Mouse (Mus musculus) R1 (cell line): ENCODE results near the gene Hspa1l.
"Not testable (repeated sequence)": the region's sequence is repeated elsewhere in the genome, so short reads cannot be mapped to it uniquely, and the experiment has no call there.

Experiments
- DNase-seq: peaks from one replicate; pipeline ENCODE4 v3.0.0-alpha.2; 2018; ENCODE audit warnings: low read depth, low spot score

The Hspa1l gene

GRCm38 (mm10) chr17:34950514-34951455 lies 21.7 kb upstream of the Hspa1l start:
- peak; percentile 88 for DNase-seq

DNA sequence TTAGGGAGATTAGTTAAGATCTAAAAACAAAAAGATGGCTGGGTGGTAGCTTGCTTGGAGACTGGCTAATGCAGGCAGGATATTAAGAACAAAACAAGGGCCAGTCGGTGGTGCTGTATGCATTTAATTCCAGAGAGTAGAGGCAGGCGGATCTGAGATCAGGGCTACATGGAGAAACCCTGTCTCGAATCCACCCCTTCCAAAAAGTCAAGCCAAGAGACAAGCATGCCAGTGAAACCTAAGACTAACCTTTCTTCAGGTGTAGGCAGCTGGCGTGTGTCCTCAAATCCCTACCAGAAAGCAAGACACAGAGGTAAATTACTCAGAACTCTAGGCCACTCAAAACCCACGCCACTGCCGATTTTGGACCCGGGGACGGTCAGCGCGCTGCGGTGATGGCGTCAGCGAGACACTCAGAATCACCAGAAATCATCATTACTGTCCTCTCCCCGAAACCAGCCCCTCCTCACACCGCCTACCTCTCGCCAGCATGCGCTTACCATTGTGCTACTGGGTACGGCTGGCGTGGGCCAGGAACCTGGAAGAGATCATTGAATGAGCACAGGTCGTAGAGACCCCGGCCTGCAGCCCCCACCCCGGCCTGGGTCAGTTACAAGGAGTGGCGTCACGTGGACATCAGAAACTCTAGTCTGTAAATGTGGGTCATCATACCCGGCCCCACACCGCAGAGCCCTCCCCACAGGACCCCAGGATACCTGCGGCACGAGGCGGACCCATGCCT lies 20.7 kb upstream of the Hspa1l start:
- DNase-seq = no peak

- DNase-seq = peak; percentile 88
Observed at GRCm38 (mm10) chr17:34952378-34953040, 20.0 kb upstream of the Hspa1l start.

DNA sequence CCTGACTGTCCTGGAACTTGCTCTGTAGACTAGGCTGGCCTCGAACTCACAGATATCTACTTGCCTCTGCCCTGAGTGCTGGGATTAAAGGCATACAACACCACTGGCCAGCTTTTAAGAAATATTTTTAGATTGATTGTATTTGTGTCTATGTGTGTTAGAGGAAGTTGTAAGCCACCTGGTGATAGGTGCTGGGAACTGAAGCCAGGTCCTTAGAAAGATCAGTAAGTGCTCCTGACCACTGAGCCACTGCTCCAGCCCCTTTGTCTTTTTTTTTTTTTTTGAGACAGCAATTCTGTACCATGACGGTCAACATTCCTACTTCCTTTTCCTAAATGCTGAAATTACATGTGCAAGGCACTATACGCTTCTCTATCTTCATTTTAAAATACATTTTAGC lies 19.2 kb upstream of the Hspa1l start:
- peak; percentile 67 for DNase-seq

DNA sequence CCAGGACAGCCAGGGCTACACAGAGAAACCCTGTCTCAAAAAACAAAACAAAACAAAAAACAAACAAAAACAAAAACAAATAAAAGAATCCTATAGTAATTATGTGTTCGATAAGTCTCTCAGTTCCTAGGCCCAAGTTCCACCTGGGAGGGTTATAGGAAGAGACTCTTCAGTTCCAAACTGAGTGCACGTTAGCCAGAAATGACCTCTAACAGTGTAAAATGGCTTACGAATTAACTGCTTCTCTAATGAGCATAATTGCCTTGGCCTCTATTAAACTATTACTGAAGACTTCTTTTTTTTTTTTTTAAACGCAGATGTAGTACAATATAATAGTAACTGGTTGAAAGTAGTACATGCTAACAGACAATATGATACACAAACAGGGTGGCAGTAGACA lies 18.6 kb upstream of the Hspa1l start:
- no peak for DNase-seq

DNA sequence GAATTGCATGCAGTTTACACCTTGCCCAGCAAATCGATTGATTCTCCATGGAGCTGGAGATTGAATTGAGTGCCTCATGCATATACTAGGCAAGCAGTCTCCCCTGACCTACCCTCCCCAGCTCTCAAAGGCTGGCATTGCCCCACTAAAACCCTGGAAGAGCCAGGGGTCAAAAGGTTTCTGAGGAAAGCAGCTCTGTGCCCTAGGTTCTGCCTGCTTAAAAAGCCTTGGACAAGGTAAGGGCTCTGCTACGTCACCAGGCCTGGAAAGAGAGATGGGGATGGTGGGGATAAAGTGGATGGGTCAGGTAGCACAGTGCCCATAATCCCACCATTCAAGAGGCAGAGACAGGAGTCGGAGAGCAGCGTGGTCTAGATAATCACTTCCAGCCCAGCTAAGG lies 17.7 kb upstream of the Hspa1l start:
- no peak for DNase-seq

DNA sequence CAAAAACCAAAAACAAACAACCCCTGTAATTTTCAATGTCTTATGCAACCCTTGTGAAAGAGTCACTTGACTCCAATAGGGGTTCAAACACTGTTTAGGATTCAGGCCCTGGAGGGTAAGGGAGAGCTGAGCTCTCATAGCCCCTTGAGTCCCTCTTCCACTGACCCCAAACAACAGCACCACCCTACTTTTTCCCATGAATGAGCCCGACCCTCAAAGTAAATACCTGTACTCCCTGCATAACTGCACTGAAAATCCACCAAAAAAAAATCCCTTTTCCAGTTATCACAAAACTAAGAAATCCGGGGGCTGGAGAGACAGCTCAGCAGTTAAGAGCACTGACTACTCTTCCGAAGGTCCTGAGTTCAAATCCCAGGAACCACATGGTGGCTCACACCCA lies 16.6 kb upstream of the Hspa1l start:
- no peak for DNase-seq

- no peak for DNase-seq
Observed at GRCm38 (mm10) chr17:34956340-34956739, 16.2 kb upstream of the Hspa1l start.

DNA sequence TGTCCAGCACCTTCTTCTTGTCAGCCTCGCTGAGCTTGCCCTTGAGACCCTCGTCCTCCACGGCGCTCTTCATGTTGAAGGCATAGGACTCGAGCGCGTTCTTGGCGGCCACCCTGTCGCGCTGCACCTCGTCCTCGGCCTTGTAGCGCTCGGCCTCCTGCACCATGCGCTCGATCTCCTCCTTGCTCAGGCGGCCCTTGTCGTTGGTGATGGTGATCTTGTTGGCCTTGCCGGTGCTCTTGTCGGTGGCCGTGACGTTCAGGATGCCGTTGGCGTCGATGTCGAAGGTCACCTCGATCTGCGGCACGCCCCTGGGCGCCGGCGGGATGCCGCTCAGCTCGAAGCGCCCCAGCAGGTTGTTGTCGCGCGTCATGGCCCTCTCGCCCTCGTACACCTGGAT lies 15.2 kb upstream of the Hspa1l start:
- DNase-seq = not testable (repeated sequence)

- DNase-seq = not testable (repeated sequence)
Observed at GRCm38 (mm10) chr17:34957966-34958365, 14.5 kb upstream of the Hspa1l start.

DNA sequence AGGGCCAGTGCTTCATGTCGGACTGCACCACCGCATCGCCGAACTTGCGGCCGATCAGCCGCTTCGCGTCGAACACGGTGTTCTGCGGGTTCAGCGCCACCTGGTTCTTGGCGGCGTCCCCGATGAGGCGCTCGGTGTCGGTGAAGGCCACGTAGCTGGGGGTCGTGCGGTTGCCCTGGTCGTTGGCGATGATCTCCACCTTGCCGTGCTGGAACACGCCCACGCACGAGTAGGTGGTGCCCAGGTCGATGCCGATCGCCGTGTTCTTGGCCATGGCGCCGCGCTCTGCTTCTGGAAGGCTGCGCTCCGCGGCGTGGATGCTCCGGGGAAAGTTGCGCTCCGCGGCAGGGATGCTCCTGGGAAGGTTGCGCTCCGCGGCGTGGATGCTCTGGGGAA lies 13.8 kb upstream of the Hspa1l start:
- not testable (repeated sequence) for DNase-seq

GRCm38 (mm10) chr17:34959130-34959778 lies 13.2 kb upstream of the Hspa1l start, which contains the start of gene Hspa1b:
Gene Hspa1b (minus strand): TSS chr17:34959238.
- DNase-seq = peak; percentile 93

DNA sequence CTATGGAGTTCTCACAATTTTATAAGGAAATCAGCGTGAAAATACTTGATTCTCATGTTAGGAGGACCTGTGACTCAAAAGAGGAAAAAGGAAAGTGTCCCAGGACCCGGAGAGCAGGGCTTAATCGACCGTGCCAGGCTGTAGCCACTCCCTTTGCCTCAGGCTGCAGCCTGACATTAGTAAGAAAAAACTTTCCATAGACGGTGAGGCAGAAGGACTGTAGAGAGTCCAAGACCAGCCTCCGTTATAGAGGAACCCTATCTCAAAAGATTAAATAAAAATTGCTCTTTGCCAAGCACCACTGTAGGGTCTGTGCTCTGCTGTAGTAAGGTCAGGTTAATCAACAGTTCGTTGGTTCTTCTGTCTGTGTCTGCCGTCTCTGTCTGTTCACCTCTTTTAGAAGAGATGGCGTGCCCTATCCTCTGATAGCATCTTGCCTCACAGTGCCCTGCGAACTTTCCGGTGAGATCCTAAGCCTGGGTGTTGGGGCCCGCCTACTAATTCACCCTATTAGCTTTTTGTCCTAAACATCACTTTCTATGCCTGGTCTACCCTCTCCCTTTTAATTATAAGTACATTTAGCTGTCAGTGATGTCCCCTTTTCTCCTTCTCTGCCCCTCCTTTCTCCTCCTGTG lies 12.5 kb upstream of the Hspa1l start:
- no peak for DNase-seq

DNA sequence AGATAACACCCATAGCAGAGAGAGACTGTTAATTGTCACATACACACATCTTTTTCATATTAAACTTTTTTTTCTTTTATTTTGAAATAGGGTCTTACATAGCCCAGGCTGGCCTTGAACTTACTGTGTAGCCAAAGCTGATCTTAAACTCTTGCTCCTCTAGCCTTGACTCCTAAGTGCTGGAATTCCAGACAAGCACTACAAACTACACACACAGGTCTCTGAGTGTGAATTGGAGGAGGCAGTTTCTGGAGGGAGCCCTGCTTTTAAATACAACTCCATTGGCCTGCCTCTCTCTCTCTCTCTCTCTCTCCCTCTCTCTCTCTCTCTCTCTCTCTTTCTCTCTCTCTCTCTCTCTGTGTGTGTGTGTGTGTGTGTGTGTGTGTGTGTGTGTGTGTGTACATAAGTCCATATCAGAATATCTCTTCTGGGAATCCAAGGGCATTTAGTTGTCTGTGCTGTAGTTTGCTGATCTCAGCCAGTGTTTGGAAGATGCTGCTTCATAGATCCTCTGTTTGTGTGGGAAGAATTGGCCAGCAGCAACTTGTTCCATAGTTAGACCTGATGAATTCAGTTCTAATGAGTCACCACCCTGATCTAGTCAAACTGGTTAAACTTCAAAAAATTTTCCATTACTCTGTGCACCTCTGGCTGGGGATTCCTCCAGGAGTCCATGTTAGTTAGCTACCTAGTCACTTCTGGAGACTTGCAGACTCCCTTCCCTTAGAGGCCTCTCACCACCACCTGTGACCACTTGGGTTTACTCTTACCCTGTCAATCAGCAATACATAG lies 11.6 kb upstream of the Hspa1l start:
- DNase-seq = no peak

DNA sequence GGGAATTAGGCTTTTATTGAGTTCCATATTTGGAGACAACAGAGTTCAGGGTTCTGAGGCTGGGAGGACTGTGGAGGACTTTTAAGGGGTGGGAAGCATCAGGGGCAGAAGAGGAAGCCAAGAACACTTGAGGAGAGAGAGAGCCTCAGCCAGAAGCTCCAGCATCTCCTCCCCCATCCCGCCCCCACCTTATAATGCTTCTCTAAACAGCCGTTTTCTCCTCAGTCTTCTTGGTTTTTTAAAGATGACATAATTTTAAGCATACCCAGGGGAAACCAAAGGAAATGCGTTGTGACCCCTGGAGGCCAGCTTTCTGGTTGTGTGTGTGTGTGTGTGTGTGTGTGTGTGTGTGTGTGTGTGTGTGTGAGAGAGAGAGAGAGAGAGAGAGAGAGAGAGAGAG lies 10.4 kb upstream of the Hspa1l start:
- no peak for DNase-seq

GRCm38 (mm10) chr17:34962841-34963240 lies 9.7 kb upstream of the Hspa1l start:
- no peak for DNase-seq

DNA sequence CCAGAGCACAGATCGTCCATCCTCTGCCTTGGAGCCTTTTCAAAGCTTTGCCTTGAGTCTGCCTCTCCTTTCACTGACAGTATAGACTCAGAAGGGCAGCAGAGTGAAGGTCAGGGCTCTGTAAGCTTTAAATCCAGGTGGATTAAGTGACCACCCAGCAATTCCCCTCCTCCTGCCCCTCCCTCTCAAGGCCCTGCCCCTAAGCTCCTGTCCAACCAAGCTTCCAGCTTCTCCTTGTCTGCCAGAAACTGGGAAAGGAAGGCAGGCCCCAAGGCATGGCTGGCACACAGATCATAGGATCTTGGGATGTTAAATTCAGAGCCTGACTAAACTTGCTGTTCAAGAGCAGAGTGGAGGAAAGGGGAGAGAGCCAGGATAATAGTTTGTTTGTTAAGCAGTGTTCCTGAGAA lies 7.9 kb upstream of the Hspa1l start:
- DNase-seq = peak; percentile 56

DNA sequence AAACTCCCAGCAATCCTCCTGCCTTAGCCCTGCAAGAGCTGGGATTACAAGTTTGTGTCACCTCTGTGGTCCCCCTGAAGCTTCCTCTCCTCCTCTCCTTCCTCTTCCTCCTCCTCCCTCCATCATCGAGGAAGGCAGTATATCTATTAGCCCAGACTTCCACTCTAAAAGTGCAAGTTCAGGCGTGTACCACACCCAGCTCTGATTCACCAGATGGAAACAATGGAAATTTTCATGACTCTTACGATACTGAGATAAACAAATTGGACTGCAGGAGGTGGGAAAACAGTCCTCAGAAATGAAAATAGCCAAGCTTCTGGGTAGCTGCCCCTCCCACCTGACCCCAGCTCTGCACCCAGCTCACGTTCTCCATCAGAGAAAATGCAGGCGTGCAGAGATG lies 6.9 kb upstream of the Hspa1l start:
- no peak for DNase-seq

DNA sequence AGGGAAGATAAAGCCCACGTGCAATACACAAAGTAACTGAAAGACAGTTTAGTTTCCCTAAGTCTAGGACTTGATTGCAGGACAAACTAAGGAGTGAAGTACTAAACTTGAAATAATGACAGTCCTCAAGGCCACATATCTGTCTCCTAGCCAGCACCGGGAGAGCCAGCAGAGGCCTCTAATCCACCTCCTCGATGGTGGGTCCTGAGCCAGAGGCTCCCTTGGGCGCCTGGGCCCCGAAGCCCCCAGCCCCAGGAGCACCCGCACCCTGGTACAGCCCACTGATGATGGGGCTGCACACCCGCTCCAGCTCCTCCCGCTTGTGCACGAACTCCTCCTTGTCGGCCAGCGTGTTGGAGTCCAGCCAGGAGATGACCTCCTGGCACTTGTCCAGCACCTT lies 2.7 kb upstream of the Hspa1l start, which contains the start of gene Gm20481:
Gene Gm20481 (plus strand): TSS at position 91 of the 400 bp plus-strand sequence.
- not testable (repeated sequence) for DNase-seq

GRCm38 (mm10) chr17:34970850-34971249 lies 1.7 kb upstream of the Hspa1l start:
- DNase-seq = not testable (repeated sequence)
